Mouse (Mus musculus) intestine, embryonic 16.5 days (tissue): ENCODE measurements around the gene Hoxb4. TPM values are rescaled to one million over a fixed set of nuclear protein-coding genes. Genes with fewer than 3 reads are reported as not detected.

ENCODE experiments used
- ATAC-seq: fragments of 200-750 bp; cut with Nextera tagmentation; 2 replicates; pipeline ENCODE4 v1.8.0; 2017; ENCODE audit warnings: moderate TSS enrichment, moderate library complexity
- H3K27ac ChIP-seq: fragments of 300-500 bp; sonication (generic); 2 replicates; pipeline ENCODE4 v1.5.1; 2014; ENCODE audit warnings: mild to moderate bottlenecking, low read length
- H3K27me3 ChIP-seq: fragments of 300-500 bp; sonication (generic); replicated peaks from 2 replicates; pipeline ENCODE4 v1.6.1; 2014; ENCODE audit warnings: low read length, control low read depth, mixed read lengths; ENCODE audit not compliant: control insufficient read depth, insufficient read depth
- H3K36me3 ChIP-seq: fragments of 300-500 bp; sonication (generic); 2 replicates; pipeline ENCODE4 v1.6.1; 2014; ENCODE audit warnings: low read length, control low read depth; ENCODE audit not compliant: control insufficient read depth, insufficient read depth
- H3K4me1 ChIP-seq: fragments of 300-500 bp; sonication (generic); 2 replicates; pipeline ENCODE4 v1.6.1; 2014; ENCODE audit warnings: low read length, control low read depth, mixed read lengths; ENCODE audit not compliant: control insufficient read depth, insufficient read depth
- H3K4me2 ChIP-seq: fragments of 300-500 bp; sonication (generic); 2 replicates; pipeline ENCODE4 v1.6.1; 2014; ENCODE audit warnings: low read depth, low read length, control low read depth
- H3K4me3 ChIP-seq: fragments of 300-500 bp; sonication (generic); 2 replicates; pipeline ENCODE4 v1.5.1; 2014; ENCODE audit warnings: mild to moderate bottlenecking, low read length
- H3K9ac ChIP-seq: fragments of 300-500 bp; sonication (generic); 2 replicates; pipeline ENCODE4 v1.6.1; 2014; ENCODE audit warnings: low read depth, low read length
- H3K9me3 ChIP-seq: fragments of 300-500 bp; sonication (generic); 2 replicates; pipeline ENCODE4 v1.6.1; 2016; ENCODE audit warnings: low read length, control low read depth; ENCODE audit not compliant: control insufficient read depth
- WGBS: fragments of 180-500 bp; shearing (Covaris S2); extraction: QIAGEN DNeasy Blood & Tissue Kit; methylation state at CpG from one replicate; pipeline ENCODE4 v1.1.7; 2014; 5-methylcytosine and 5-hydroxymethylcytosine counted together
- polyA plus RNA-seq: library from polyadenylated mRNA; unstranded; fragments of >200 nt; fragmentation: Nextera tagmentation; extraction: Ambion mirVana; gene quantifications from 2 replicates; pipeline ENCODE4 v1.2.1, GENCODE M21; 2015

Hoxb4 gene
- polyA plus RNA-seq, 1 experiment from 2014 or later = 1.8 TPM

DNA sequence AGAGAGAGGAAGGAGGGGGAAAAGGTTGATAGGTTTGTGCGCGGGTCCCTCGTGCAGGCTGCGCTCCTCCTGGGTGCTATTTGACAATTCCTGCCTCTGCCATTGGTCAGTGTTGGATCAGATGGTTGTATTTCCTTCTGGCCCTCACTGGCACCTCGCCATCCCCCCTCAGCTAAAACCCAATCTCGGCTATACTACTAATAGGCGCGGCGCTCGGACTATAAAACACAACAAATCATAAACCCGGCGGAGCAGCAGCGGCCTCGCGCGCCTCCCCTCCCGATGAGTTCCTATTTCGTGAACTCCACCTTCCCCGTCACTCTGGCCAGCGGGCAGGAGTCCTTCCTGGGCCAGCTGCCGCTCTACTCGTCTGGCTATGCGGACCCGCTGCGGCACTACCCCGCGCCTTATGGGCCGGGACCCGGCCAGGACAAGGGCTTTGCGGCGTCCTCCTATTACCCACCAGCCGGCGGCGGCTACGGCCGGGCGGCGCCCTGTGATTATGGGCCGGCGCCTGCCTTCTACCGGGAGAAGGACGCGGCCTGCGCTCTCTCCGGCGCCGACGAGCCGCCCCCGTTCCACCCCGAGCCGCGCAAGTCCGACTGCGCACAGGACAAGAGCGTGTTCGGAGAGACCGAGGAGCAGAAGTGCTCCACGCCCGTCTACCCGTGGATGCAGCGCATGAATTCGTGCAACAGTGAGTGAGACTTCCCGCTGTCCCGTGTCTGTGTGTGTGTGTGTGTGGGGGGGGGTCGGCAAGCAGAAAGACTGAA is 19.0 kb upstream of the Hoxb4 start:
- H3K4me2 ChIP-seq = peak overlapping the region; percentile 78
- under 1% methylated on average over 66 of the region's 66 CpGs for WGBS
- ATAC-seq = peak; percentile 29; the same call in 1 of the 2 replicates
- H3K4me3 ChIP-seq = peak overlapping the region; percentile 60
- no peaks in the 10 kb centered on the region for H3K9me3 ChIP-seq
- peaks cover 28% of the 10 kb centered on the region for H3K4me1 ChIP-seq
- no peaks in the 10 kb centered on the region for H3K36me3 ChIP-seq
- H3K27ac ChIP-seq = peak overlapping the region; percentile 77
- peaks cover 46% of the 10 kb centered on the region for H3K27me3 ChIP-seq
- H3K9ac ChIP-seq = peak overlapping the region; percentile 81

DNA sequence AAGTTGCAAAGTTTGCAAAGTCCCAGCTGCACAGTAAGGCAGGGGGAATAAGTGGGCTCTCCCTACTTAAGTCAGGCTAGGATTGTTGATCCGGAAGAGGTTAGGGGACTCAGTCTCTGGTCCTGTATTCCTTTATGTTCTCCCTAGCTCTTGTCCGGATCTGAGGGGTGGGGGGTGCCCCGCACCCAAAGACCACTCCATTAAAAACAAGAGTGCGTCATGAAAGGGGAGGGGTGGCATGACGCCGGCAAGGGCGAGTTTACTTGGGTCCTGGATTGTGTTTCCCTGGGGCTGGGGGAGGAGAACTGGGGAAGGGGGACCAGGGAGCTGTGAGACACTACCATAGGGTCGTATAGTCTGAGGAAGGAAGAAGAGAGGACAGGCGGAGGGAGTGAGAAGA is 18.3 kb upstream of the Hoxb4 start:
- ATAC-seq = no peak
- no peaks in the 10 kb centered on the region for H3K9me3 ChIP-seq
- no peak overlapping the region for H3K27ac ChIP-seq
- H3K4me3 ChIP-seq = peak overlapping the region; percentile 60
- WGBS = 6% methylated on average over 9 of the region's 9 CpGs
- H3K36me3 ChIP-seq = no peaks in the 10 kb centered on the region
- peak overlapping the region; percentile 78 for H3K4me2 ChIP-seq
- peaks cover 46% of the 10 kb centered on the region for H3K27me3 ChIP-seq
- H3K9ac ChIP-seq = peak overlapping the region; percentile 81
- peaks cover 28% of the 10 kb centered on the region for H3K4me1 ChIP-seq

DNA sequence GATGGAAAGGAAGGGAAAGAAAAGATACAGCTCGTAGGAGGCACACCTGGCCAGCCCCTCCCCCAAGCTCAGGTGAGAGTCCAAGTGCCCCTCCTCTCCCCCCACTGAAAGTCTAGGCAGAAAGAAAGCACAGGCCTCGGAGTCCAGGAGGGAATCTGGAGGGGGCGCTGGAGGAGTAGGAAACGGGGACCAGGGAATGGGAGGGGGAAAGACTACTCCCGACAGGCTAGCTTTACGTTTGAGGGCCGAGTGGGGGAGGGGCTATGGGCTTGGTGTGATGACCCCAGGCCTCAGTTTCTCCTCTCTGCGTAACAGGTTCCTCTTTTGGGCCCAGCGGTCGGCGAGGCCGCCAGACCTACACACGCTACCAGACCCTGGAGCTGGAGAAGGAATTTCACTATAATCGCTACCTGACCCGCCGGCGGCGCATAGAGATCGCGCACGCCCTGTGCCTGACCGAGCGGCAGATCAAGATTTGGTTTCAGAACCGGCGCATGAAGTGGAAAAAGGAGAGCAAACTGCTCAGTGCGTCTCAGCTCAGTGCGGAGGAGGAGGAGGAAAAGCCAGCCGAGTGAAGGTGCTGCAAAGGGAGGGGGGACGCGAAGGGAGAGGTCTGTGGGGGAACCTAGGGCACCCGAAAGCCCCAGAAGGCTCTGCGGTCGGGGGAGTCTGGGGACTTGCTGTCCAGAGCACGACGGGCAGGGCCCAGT is 17.6 kb upstream of the Hoxb4 start:
- Histone ChIP-seq H3K36me3 (no peaks in the 10 kb centered on the region), H3K27ac (peak overlapping the region; percentile 44; the same call in 1 of the 2 replicates), H3K9ac (peak overlapping the region; percentile 81), H3K4me3 (peak overlapping the region; percentile 60), H3K4me2 (peak overlapping the region; percentile 78), H3K9me3 (no peaks in the 10 kb centered on the region), H3K4me1 (peaks cover 27% of the 10 kb centered on the region), H3K27me3 (peaks cover 46% of the 10 kb centered on the region)
- WGBS = 14% methylated on average over 35 of the region's 35 CpGs
- ATAC-seq = no peak

DNA sequence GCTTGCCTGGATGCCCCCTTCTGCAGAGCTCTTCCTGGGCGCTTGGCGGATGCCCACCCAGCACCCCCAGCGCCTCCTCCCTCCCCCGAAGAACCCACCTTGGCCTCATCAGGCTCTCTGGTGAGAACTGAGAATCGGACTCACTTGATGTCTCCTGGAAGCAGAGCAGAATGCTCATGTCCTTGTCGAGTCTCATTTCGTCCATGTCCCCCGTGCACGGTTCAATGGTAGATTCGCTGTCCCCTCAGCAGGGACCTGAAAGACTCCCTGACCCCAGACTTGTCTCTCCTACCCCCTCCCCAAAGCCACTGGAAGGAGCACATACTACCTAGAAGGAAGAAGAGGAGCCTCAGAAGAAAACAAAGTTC is 17.0 kb upstream of the Hoxb4 start:
- Histone ChIP-seq H3K9ac (peak overlapping the region; percentile 81), H3K36me3 (no peaks in the 10 kb centered on the region), H3K4me1 (peaks cover 27% of the 10 kb centered on the region), H3K4me2 (peak overlapping the region; percentile 78), H3K9me3 (no peaks in the 10 kb centered on the region), H3K27me3 (peaks cover 46% of the 10 kb centered on the region), H3K27ac (peak overlapping the region; percentile 44; the same call in 1 of the 2 replicates), H3K4me3 (peak overlapping the region; percentile 60)
- WGBS = 38% methylated on average over 10 of the region's 10 CpGs
- no peak for ATAC-seq

DNA sequence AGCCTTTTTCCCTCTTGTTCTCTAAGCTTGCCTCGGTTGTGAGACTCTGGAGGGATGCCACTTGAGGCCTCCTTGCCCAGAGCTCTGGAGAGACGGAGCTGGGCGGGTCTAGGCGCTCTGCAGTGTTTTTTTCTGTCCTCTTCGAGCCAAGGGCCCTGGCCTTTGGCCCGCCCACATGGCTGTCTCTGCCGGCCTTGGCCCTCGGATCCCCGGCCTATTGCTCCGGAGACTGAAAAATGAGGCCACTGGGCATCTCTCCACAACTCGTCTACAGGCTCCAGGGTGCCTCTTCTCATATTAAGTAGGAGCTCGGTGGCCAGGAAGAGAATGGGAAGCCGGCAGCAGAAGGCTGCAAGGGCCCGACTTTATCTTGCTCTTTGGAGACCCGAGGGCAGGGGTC is 16.2 kb upstream of the Hoxb4 start:
- peak overlapping the region; percentile 46 for H3K27ac ChIP-seq
- H3K4me1 ChIP-seq = peaks cover 29% of the 10 kb centered on the region
- peaks cover 41% of the 10 kb centered on the region for H3K27me3 ChIP-seq
- H3K4me2 ChIP-seq = peak overlapping the region; percentile 79
- no peak for ATAC-seq
- peak overlapping the region; percentile 19 for H3K4me3 ChIP-seq
- no peaks in the 10 kb centered on the region for H3K9me3 ChIP-seq
- peak overlapping the region; percentile 46 for H3K9ac ChIP-seq
- 19% methylated on average over 15 of the region's 15 CpGs for WGBS
- no peaks in the 10 kb centered on the region for H3K36me3 ChIP-seq

DNA sequence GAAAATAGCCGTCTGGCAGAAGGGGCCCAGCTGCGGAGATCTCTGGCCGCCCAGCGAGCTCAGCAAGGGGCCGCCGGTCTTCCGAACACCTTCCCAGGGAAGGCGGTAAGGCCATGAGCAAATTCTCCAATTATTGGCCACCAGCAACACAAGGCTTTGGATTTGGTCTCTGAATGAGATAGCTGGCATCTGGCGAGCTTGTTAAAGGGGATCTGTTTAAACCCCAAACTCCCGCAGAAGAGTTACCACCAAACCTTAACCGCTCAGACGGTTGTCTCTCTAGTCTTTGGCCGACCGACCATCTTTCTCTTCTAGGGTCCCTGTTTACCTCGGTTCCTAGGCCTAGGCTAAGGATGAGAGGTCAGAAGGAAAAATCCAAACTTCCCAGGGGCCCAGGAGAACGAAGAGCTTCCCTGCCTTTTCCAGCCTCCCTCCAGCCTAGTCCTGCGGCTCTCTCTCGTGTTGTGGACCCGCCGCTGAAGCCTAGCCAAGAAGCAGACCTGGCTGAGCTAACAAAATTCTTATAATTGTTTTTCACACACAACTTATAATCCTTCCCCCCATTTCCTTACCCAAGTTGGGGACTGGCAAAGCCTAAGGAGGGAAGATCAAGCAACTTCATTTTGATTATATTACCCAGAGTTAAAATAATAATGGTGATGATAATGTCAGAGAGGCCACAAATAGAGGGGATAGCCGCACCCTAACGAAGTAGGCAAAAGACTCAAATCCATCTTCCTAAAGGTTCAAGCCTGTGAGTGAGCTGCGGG is 15.5 kb upstream of the Hoxb4 start:
- Histone ChIP-seq H3K9ac (peak overlapping the region; percentile 46), H3K27me3 (peaks cover 35% of the 10 kb centered on the region), H3K4me3 (peak overlapping the region; percentile 50; the same call in 1 of the 2 replicates), H3K9me3 (no peaks in the 10 kb centered on the region), H3K36me3 (no peaks in the 10 kb centered on the region), H3K27ac (peak overlapping the region; percentile 46), H3K4me1 (peaks cover 24% of the 10 kb centered on the region), H3K4me2 (peak overlapping the region; percentile 79)
- 22% methylated on average over 23 of the region's 23 CpGs for WGBS
- no peak for ATAC-seq

DNA sequence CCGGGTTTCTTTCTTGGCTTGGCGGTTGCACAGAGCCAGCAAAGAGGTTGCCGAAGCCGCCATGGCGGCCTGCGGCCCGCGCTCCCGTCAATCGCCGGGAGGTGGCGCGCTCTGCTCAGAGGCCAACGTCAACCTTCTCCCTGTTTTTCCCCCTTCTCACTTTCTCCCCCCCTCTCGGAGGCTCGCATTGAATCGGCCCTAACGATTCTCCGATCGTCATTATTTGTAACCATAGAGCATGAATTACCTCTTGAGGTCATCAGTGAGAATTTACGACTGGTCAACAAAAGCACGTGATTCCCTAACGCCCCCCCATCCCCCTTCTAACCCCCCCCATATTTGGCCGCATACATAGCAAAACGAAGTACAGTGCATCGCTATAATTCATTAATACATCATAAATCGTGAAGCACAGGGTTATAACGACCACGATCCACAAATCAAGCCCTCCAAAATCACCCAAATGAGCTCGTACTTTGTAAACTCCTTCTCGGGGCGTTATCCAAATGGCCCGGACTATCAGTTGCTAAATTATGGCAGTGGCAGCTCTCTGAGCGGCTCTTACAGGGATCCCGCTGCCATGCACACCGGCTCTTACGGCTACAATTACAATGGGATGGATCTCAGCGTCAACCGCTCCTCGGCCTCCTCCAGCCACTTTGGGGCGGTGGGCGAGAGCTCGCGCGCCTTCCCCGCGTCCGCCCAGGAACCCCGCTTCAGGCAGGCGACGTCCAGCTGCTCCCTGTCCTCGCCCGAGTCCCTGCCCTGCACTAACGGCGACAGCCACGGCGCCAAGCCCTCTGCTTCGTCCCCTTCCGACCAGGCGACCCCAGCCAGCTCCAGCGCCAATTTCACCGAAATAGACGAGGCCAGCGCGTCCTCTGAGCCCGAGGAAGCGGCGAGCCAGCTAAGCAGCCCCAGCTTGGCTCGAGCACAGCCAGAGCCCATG is 14.6 kb upstream of the Hoxb4 start, which contains the start of gene Hoxb5:
Hoxb5 (plus strand) TSS at position 186 of the 949 bp plus-strand sequence.
- H3K9ac ChIP-seq = peak within 1 kb of the TSS; percentile 81
- peak within 1 kb of the TSS; percentile 79 for H3K4me2 ChIP-seq
- H3K4me3 ChIP-seq = peak within 1 kb of the TSS; percentile 50
- peak within 1 kb of the TSS; percentile 93 for H3K27ac ChIP-seq
- peaks cover 27% of the 10 kb centered on the region for H3K27me3 ChIP-seq
- ATAC-seq = peak; percentile 39
- 3% methylated on average over 69 of the region's 69 CpGs for WGBS
- H3K4me1 ChIP-seq = peaks cover 21% of the 10 kb centered on the region
- no peaks in the 10 kb centered on the region for H3K9me3 ChIP-seq
- no peaks in the 10 kb centered on the region for H3K36me3 ChIP-seq

DNA sequence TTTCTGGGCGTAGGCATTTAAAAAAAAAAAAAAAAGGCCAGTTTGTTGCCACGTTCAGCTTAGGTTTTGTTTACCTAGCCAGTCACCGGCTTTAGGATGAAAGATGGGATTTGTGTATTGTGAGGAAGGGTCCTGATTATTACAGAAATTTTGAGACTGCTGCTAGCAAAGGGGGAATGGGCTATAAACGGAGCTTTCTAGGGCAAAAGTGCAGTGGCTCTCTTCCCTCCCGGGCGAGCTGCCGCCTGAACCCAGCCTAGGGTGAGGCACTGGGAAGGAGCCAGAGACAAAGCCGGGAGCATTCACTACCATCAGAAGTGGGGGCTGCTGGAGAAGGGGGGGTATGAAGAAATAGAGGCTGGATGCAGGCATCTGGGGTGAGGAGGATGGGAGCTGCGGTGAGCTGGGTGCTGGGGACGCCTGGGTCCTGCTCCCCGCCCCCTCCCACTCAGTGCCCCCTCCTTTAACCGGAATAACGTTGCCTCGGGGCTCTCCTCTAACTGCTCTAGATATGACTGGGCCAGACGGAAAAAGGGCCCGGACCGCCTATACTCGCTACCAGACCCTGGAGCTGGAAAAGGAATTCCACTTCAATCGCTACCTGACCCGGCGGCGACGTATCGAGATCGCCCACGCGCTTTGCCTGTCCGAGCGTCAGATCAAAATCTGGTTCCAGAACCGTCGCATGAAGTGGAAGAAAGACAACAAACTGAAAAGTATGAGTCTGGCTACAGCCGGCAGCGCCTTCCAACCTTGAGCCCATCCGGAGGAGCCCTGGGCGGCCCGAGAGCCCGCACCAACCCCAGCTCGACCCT is 13.5 kb upstream of the Hoxb4 start:
- Histone ChIP-seq H3K36me3 (no peaks in the 10 kb centered on the region), H3K4me2 (peak overlapping the region; percentile 79), H3K9me3 (no peaks in the 10 kb centered on the region), H3K4me3 (peak overlapping the region; percentile 50), H3K9ac (peak overlapping the region; percentile 81), H3K4me1 (peaks cover 25% of the 10 kb centered on the region), H3K27me3 (peaks cover 20% of the 10 kb centered on the region), H3K27ac (peak overlapping the region; percentile 81)
- WGBS = 9% methylated on average over 38 of the region's 38 CpGs
- ATAC-seq = no peak
